Mouse (Mus musculus) kidney, postnatal 25 days (tissue): ENCODE data around the gene Cd320.
"Not testable (repeated sequence)": the region's sequence is repeated elsewhere in the genome, so short reads cannot be mapped to it uniquely, and the experiment has no call there.

Experiments
- DNase-seq, 2 experiments: peaks; one replicate each; pipeline ENCODE4 v3.0.0; 2021; ENCODE audit warnings: mixed read lengths in 2 of 2

Cd320 gene

DNA sequence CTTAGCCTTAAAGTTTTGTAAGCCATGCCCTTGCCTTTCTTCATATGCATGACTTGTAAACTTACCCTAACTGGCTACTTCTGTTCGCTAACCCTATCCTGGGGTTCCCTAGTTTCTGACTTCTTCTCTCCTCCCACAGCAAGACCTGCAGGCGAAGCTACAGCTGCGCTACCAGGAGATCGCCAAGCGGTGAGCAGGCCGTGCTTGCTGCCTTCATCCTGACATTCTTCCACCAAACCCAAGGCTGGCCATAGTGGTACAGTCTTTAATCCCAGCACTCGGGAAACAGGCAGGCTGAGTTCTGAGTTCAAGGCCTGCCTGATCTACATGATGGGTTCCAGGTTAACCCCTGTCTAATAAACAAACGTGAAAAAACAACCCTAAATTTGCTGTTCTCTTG lies 17.4 kb upstream of the Cd320 start:
- DNase-seq, result no peak

DNA sequence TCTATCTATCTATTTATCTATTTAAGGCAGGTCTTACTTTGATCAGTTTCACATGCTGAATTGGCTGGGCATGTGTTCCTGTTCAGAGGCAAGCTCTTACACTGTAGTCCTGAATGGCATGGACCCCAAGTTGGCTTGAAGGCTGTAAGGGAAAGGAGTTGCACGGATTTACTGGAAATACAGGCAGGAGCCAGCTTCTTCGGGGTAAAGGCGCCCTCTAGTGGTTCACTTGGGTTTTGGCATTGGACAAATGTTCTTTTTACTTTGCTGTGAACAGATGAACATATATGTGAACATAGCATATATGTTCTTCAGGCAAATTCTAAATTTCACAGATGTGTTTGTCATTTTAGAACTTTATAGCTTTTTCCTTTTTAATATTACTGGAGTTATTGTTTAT lies 16.0 kb upstream of the Cd320 start:
- peak; percentile 77 to 81 for DNase-seq

DNA sequence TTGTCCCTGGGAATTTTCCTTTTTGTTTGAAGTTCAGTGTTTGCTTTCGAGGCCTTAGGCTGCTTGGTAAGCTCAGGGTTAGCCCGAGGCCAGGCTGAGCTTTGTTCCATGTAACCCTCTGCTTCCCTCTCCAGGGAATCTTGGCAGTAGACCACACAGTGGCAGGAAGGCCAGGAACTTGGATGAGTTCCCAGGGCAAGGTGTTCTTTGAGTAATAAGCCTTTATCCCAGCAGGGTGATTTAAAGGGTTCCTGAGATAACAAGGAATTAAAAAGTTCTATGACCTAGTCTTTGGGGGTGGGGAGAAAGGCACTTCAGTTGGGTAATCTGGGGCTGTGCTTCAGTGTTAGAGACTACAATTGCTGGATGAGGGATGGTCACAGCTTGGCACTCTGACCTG lies 14.0 kb upstream of the Cd320 start:
- DNase-seq, result peak; percentile 90 to 94

DNA sequence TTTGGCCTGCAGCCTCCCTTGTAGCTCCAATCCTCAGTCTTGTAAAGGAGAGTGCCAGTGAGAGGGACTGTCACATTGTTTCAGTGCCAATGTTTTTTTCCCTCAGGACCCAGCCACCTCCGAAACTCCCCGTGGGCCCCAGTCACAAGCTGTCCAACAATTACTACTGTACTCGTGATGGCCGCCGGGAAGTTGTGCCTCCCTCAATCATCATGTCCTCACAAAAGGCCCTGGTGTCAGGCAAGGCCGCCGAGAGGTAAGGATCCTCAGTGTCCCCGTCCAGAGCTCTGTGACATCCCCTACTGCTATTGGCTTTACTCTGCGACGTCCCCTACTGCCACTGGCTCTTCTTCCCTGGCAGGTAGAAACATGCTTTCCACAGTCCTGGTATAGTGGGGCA lies 13.3 kb upstream of the Cd320 start:
- DNase-seq, result no peak

DNA sequence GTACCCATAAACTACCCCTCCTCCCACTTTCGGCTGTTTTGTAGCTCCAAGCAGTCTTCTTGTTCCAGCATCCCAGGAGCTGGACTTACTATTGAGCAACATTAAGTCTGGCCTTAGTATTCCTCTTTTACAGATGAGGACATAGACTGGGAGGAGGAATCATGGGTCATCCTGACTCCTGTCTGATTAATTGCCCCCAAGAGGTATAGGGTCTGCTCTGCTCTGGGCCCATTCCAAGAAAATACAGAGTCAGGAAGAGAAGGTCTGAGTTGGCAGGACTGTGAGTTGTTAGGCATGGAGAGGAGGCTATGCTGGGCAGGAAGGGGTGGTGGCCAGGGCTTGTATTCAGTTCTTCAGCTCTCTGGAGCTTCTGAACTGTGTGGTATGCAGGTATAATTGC lies 1.3 kb downstream of the Cd320 start:
- DNase-seq, result no peak

DNA sequence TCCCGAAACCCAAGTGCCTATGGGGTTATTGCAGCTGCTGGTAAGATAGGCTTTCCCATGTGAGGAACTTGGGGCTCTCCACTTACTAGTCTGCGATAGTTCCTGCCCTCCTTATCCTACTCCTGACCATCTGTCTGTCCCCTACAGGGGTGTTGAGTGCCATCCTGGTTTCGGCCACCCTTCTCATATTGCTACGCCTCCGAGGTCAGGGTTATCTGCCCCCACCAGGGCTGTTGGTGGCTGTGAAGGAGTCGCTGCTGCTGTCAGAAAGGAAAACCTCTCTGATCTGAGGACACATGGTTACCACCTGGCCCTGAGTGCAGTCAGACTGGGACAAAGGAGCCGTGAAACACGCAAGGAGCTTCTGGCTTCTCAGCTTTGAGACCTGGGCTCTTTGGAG lies 5.2 kb downstream of the Cd320 start:
- no peak for DNase-seq

DNA sequence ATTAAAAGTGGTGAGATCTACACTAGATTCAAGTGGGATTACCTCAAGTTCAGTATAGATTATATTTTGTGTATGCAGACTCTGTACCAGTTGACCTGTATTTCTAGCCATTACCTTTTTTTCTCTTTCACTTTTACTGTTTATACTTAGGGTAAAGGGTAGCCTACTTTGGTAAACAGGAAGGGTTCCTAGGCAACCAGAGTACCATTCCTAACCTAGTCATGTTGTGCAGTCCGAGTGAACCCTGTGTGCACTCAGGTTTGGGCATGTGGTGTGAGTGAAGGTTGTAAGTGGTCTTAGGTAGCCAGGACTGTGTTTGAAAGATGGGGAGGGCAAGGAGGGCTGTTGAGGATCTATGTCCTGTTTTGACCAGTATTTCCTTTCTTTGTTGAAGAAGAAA lies 8.4 kb downstream of the Cd320 start:
- DNase-seq, result no peak

DNA sequence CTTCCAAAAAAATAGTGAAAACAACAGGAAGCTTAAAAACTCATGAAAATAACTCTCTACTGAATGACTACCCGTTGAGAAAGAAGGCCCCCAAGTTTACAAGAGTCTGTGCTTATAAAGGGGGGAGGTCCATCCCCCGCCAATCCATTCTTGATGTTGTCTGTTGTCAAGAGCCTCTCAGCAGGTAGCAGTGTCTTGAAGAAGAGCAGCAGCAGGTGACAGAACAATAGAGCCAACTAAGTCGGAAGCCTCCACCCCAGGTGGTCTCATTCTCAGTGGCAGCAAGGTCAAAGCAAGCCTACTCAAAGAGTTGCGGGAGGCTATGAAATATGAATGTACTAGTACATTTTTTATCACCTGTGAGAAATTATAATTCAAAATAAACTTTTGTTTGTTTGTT lies 14.9 kb downstream of the Cd320 start:
- no peak for DNase-seq

DNA sequence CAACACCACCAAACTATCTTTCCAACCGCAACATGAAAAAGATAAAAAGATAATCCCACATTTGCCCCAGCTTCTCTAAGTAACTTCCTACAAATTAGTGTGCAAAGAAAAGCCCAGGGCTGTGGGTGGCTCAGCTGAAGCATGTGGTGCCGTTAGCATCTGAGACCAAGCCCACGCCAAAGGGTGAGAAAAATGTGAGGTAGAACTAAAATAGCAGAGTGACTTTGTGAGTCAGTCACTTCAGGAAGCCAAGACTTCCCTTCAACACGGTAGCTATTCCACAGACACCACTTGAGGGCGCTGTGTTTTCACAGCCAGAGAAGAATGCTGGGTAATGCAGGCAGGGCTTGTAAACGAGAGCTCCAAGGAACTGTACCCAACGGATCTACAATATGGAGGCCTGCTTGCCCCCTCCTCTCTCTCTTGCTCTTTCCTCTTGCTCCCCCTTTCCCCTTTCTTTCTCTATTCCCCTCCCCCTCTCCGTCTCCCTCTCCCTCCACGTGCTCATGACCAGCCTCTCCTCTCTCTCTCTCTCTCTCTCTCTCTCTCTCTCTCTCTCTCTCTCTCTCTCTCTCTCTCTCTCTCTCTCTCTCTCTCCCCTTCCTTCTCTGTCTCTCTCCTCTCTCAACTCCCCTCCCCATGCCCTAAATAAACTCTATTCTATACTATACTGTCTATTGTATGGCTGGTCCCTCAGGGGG lies 22.6 kb downstream of the Cd320 start:
- DNase-seq, result peak; percentile 67 to 73

DNA sequence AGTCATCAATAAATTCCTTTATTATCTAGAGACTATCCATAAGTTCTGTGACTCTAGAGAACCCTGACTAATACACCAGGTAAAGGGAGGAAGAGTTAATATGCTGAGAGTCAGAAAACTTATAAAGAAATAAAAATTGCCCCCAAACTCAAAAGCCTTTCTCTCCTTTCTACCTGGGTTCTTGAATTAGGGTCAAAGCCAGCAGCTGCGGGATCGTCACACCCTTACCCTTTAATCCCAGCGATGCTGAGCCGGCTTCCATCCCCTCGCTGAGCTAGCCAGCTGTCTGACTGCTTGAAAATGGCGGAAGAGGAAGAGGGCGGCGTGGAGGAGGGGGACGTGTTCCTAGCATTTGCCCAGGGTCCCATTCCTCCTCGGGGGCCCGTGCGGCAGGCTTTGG lies 30.6 kb downstream of the Cd320 start, which contains the start of gene Gm7029:
Gm7029 (plus strand) TSS at position 301 of the 400 bp plus-strand sequence.
- not testable (repeated sequence) for DNase-seq

DNA sequence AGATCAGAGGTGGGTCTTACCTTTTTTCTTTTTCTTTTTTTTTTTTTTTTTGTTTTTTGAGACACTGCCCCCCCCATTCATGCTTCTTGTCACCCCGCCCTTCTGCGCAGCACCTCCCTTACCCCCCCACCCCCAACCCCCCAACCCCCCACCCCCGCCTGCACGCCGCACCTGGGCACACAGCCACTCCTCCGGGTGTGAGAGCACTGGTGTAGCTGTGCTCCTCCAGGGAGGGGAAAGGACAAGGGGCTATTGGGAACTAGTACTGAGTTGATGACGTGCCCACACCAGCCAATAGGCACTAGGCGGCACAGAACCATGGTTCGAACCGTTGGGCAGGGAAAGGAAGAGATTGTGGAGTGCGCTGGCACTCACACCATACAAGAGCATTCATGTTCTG lies 31.5 kb downstream of the Cd320 start:
- DNase-seq, result no peak

DNA sequence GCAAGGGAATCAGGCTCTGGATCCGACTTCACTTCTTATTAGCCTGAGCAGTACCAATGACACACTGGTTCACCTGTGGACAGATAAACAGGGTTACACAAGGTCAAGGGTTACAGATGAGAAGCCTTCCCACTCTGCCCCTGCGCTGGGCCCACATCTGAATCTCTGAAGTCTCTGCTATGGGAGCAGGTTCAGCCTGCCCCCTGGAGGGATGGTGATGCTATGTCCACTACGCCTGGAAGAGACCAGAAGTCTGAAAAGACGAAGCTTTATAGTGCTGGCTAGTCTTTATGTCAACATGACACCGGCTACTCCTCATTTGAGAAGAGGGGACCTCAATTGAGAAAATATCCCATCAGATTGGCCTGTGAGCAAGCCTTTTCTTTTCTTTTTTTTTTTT lies 32.9 kb downstream of the Cd320 start:
- peak; percentile 26 to 49 for DNase-seq

DNA sequence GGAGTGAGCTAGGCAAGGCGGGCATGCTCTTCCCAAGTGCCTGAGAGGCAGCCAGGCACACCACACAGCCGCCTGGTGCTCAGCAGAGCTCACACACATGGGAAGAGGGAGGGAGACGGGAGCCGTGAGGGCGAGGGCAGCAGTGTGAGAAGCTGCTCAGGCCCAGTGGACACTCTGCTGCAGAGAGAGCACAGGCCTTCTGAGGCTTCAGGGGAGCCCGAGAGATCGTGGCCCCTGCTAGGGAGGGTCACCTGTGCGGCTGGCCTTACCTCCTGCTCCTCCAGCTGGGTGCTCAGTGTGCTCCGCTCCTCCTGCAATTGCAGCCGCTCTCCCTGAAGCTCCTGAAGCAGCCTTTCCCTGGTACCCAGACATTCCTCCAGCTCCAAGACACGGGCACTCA lies 41.4 kb downstream of the Cd320 start:
- not testable (repeated sequence) for DNase-seq

DNA sequence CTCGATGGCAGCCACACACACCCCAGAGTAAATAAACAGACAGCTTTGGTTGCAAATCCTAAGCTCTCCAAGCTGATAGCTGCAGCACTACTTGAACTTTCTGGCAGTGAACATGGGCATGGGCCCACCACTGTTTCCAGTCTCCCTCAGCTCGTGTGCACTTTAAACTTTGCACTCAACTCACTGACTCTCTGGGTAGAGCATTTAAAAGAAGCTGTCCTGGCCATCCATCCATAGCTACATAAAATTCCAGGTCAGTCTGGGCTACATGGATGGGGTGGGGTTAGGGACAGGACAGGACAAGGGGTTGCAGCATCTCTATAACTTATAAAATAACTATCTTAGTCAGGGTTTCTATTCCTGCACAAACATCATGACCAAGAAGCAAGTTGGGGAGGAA lies 44.9 kb downstream of the Cd320 start:
- peak; percentile 19 to 65 for DNase-seq

DNA sequence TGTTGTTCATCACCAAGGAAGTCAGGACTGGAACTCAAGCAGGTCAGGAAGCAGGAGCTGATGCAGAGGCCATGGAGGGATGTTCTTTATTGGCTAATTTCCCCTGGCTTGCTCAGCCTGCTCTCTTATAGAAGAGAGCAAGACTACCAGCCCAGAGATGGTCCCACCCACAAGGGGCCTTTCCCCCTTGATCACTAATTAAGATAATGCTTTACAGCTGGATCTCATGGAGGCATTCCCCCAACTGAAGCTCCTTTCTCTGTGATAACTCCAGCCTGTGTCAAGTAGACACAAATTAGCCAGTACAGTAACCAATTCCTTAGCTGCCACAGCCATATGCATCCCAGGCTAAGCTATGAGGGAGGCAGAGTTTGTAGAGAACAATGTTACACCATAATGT lies 45.3 kb downstream of the Cd320 start:
- not testable (repeated sequence) for DNase-seq

DNA sequence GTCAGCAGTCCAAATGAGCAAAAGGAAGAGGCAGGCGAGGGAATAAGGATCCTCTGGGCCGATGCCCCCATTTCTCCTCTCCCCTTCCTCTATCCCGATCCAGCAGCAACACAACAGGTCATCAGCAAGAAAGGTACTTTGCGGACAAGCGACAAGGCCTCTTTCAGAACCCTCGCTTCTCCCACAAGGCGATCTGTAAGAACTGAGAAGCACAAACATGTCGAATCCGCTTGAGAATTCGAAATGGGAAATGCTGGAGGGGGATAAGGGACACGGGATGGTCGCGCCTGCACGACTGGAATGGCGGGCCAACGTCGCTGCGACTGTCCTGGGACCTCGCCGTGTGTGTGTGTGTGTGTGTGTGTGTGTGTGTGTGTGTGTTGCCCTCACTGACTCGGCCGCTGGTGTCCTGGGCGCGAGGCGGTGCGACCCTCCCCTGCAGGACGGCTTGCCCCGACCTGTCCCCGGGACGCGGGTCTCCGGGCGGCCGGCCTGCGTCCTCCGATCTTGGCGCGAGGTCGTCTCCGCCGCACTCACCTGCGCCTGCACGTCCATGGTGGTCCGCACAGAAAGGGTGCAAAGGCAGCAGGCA lies 47.1 kb downstream of the Cd320 start:
- not testable (repeated sequence) for DNase-seq

DNA sequence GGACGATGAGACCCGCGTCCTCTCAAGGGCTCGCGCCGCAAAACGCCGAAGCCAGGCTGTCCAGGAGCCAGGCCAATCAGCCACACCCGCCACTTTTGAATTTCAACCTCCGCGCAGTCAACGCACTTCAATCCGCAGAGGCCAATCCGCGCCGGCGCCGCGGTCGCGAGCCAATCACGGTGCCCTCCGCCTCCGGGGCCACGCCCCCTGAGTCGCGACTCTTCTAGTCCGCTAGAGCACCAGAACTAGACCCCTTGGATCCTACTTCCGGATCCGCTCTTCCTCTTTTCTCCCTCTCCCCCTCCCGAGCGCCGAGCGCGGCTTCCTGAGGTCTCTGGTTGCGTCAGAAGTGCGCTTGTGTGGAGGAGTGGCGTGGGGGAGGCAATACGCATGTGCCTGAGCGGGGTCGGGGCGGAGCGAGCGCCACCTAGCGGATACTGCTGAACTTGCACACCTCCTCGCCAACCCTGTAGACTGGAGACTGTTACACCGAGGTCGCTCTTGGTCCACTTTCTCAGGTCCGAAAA lies 47.7 kb downstream of the Cd320 start, which contains the start of gene Kifc1:
Kifc1 (minus strand) TSS at position 129 of the 527 bp plus-strand sequence.
- peak; percentile 98 to 100 for DNase-seq

DNA sequence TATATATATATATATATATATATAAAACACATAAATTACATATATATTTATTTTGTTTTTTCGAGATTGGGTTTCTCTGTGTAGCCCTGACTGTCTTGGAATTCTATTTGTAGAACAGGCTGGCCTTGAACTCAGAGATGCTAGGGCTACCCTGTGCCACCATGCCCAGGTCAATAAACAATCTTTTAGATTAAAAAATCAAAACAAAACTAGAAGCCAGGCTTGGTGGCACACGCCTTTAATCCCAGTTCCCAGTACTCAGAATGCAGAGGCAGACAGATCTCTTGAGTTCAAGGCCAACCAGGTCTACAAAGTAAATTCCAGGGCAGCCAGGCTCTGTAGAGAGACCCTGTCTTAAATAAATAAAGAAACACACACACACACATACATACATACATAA lies 48.5 kb downstream of the Cd320 start:
- DNase-seq, result no peak

DNA sequence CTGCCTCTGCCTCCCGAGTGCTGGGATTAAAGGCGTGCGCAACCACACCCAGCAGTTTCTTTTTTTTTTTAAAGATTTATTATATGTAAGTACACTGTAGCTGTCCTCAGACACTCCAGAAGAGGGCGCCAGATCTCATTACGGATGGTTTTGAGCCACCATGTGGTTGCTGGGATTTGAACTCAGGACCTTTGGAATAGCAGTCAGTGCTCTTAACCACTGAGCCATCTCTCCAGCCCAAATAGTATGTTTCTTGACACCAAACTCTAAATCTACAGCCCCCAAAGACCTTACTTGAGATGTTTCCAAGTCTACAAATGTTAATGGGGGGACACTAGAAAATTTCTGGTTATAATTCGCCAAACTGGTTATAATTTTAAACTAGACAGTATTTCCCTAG lies 49.0 kb downstream of the Cd320 start:
- not testable (repeated sequence) for DNase-seq

DNA sequence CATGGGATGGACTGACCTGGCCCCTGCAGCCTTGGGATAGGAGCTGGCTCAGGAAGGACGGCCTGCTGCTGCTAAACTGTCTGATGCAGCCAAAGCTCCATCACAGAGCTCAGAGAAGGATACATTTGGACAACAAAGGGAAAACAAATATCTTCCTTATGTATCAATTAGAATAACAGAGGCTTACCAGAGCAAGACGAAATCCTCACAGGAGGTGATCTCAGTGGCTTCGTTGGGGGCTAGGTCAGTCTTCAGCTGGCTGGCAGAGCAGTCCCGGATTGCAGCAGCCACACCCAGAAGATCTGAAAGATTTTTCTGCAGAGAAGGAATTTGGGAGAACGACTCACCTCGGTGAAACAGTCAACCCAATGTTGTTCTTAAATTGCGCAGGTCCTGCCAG lies 49.5 kb downstream of the Cd320 start:
- no peak for DNase-seq

DNA sequence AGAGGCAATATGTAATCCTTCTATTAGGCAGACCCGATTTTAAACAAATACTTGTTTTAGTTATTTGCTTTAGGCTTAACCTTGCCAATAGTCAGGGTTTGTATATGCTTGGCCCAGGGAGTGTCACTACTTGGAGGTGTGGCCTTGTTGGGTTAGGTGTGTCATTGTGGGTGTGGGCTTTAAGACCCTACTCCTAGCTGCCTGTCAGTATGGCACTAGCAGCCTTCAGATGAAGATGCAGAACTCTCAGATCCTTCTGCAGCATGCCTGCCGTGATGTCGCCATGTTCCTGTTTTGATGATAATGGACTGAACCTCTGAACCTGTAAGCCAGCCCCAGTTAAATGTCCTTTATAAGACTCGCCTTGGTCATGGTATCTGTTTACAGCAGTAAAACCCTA lies 50.1 kb downstream of the Cd320 start:
- not testable (repeated sequence) for DNase-seq

DNA sequence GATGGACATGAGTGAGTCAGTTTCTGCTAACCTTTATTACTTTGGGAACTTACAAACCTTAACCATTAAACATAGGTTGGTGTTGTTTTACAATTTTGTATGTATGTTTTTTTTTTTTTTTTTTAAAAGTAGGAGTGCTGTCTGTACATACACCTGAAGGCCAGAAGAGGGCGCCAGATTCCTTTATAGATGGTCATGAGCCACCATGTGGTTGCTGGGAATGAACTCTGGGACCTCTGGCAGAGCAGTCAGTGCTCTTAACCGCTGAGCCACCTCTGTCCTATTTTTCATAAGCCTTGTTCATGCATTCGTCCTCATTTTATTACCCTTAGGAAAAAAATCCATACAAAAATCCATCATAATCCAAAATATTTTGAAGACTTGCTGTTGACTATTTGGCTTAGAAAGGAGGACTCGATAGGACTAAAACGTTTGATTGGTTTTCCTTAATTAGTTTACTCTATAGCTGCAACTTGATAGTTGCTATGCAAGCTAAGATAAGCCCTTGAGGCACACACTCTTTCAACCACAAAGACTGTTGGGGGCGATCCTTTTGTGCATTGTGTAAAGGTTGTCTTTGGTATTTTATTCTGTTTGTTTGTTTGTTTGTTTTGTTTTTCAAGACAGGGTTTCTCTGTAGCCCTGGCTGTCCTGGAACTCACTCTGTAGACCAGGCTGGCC lies 54.4 kb downstream of the Cd320 start:
- peak; percentile 64 to 67 for DNase-seq

DNA sequence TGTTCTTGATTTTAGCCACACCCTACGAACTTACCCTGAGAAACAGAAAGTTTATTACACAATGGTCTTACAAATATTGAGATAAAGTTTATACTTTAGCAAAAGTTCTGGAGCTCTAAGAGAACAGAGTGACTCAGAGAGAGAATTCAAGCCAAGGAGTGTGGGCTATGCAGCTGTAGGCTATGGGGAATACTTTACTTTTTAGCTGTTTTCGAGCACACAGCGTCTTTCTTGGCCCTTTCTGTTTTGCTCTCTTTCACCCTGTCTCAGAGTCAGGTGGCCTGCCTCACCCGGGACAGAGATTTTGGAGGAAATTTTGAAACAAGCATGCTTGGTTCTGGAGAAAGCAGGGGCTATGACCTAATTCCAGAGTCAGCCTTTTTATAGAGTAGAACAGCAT lies 55.3 kb downstream of the Cd320 start:
- DNase-seq, result not testable (repeated sequence)
